Mouse (Mus musculus) Patski (cell line): ENCODE measurements at regions not wholly inside any gene's neighbourhood (a gene's known extent, or its start where the extent isn't known, plus 50 kb on each side); places are given as distances from the start of the nearest gene placed in this dataset.

Source experiments
- ATAC-seq: fragments of 100-300 bp; one replicate; pipeline ENCODE4 v1.8.0; 2021
- CTCF ChIA-PET: fragments of 350-600 bp; sonication (Branson Sonifier 250); formaldehyde crosslinking; loops from one replicate; lab custom pipeline; 2022; ENCODE audit warnings: inconsistent platforms; lab: Charles Lee
- POLR2A ChIA-PET: fragments of 350-600 bp; sonication (Branson Sonifier 250); formaldehyde crosslinking; loops from one replicate; lab custom pipeline; 2022; ENCODE audit warnings: antibody characterized with exemption, inconsistent platforms; lab: Charles Lee
- DNase-seq: peaks from one replicate; pipeline ENCODE4 v3.0.0-alpha.2; 2011; ENCODE audit warnings: low read depth, low spot score
- H3K27me3 ChIP-seq: fragments of 371-371 bp; one replicate; pipeline ENCODE4 v1.5.1; 2021
- CTCF ChIP-seq: fragments of 100-300 bp; IDR thresholded peaks from one replicate; pipeline ENCODE4 v1.5.1; 2021
- in situ Hi-C: fragments of 300-500 bp; cut with MboI; formaldehyde crosslinking; loops from 3 replicates; pipeline ENCODE4 v1.11.1; 2018; ENCODE audit warnings: low pct_unique_long_range_greater_than_20kb, mixed read lengths

DNA sequence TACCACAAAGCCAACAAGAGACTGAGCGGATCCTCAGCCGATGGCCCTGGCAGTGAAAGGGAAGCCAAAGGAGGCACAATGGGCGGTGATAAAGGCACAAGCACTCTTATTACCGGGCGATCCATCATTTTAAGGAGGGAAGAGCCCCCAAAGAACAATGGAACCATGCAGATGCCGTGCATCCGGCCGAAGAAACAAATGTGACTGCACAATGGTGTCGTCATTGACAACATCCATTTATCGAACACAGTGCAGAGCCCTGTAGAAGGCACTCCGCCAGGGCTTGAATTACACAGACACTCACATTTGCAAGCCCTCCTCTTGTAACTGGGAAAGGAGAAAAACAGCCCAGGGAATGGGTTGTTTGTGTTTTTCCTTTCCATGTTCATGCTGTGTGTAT, 80.7 kb upstream of the Atp5g3 start:
- TF ChIP-seq CTCF, result no peak
- ChIA-PET CTCF (no interaction called here), POLR2A (no interaction called here)
- peaks cover 68% of the 10 kb centered on the region for H3K27me3 ChIP-seq
- in situ Hi-C loops, result no loop called here
- no peak for DNase-seq
- ATAC-seq, result no peak

GRCm38 (mm10) chr2:73987441-73988105, 76.4 kb upstream of the Atp5g3 start:
- in situ Hi-C loops, result no loop called here
- POLR2A ChIA-PET, result no interaction called here
- ATAC-seq (no peak), DNase-seq (no peak)
- peaks cover 75% of the 10 kb centered on the region for H3K27me3 ChIP-seq
- TF ChIP-seq CTCF, result no peak
- CTCF ChIA-PET, result no interaction called here

GRCm38 (mm10) chr2:73985911-73986250, 74.8 kb upstream of the Atp5g3 start:
- in situ Hi-C loops, result no loop called here
- H3K27me3 ChIP-seq, result peaks cover 78% of the 10 kb centered on the region
- ATAC-seq, result no peak
- no peak for DNase-seq
- ChIA-PET POLR2A (interaction anchor here (0.6 kb wide), 1 partner anchor 29 kb away, joined by 3 read pairs; no protein-coding TSS in a partner anchor), CTCF (interaction anchor here (1.0 kb wide), 1 partner anchor 11 kb away, joined by 3 read pairs; no protein-coding TSS in a partner anchor)
- TF ChIP-seq CTCF, result no peak

GRCm38 (mm10) chr2:73985238-73985910, 74.2 kb upstream of the Atp5g3 start:
- in situ Hi-C loops, result no loop called here
- ATAC-seq (no peak), DNase-seq (no peak)
- TF ChIP-seq CTCF, result no peak
- H3K27me3 ChIP-seq, result peaks cover 78% of the 10 kb centered on the region
- ChIA-PET POLR2A (interaction anchor here (0.6 kb wide), 1 partner anchor 30 kb away, joined by 3 read pairs; no protein-coding TSS in a partner anchor), CTCF (interaction anchor here (3.8 kb wide), 1 partner anchor 19 kb away, joined by 11 read pairs; no protein-coding TSS in a partner anchor)

DNA sequence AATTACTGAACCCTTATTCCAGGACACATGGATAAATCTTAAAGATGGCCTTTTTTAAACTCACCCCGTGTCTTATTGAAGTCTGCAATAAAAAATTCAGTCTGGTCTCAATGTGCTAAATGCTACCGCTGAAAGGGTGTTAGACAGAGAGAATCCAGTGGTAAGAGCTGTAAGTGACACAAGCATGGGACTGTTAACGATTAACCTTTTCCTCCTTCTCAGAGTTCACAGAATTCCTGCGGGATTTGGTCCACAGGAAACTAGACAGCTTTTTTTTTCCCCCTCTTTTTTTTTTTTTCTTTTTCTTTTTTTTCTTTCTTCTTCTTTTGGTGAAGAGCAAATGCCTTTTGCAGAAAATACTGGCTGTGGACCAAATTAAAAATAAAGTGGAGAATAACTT, 72.0 kb upstream of the Atp5g3 start:
- ATAC-seq, result no peak
- no peak for TF ChIP-seq CTCF
- no peak for DNase-seq
- ChIA-PET CTCF (interaction anchor here (0.7 to 3.8 kb wide), 2 partner anchors 17 to 690 kb away, joined by 3 to 11 read pairs; no protein-coding TSS in a partner anchor), POLR2A (interaction anchor here (0.6 kb wide), 1 partner anchor 366 kb away, joined by 3 read pairs; no protein-coding TSS in a partner anchor)
- in situ Hi-C loops, result no loop called here
- H3K27me3 ChIP-seq, result peaks cover 82% of the 10 kb centered on the region

DNA sequence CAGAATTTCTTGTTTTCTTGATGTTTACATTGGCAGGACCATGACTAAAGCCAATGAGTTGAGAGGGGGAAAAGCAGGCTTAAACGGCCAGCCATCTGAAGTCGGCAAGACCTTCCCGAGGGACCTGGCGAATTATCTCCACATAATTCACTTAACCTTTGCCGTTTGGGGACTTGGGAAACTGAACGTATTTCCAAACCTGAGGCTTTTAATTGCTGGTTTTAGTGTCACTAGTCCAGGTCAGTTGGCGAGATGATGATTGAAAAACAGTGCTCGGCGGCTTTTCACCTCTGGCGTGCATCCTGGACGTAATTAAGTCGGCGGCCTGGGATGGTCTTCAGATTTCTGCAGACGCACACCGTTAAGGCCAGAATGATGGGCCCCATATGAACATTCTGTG, 66.9 kb upstream of the Atp5g3 start:
- CTCF ChIA-PET, result no interaction called here
- DNase-seq (no peak), ATAC-seq (no peak)
- no peak for TF ChIP-seq CTCF
- in situ Hi-C loops, result no loop called here
- POLR2A ChIA-PET, result no interaction called here
- peaks cover 79% of the 10 kb centered on the region for H3K27me3 ChIP-seq

DNA sequence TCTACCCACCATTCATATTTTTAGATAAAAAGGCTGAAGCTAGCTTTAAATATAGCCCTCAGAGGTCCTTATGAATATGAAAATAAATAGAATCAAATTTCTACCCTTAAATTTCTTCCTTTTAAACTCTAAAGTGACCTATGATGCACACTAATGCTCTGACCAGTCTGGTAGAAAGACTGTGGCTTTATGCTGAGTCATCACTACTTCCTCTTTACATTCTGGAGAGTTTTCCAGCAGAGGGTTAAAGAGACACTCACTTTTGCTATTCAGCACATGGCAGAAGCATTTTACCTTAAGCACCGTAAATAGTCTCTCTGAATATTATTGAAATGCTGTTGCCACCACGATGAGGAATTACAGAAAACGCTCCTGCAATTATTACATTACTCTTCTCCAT, 62.6 kb upstream of the Atp5g3 start:
- ChIA-PET CTCF (interaction anchor here (3.2 kb wide), 1 partner anchor 9 kb away, joined by 17 read pairs; no protein-coding TSS in a partner anchor), POLR2A (no interaction called here)
- no peak for TF ChIP-seq CTCF
- in situ Hi-C loops, result no loop called here
- peaks cover 71% of the 10 kb centered on the region for H3K27me3 ChIP-seq
- no peak for DNase-seq
- no peak for ATAC-seq

DNA sequence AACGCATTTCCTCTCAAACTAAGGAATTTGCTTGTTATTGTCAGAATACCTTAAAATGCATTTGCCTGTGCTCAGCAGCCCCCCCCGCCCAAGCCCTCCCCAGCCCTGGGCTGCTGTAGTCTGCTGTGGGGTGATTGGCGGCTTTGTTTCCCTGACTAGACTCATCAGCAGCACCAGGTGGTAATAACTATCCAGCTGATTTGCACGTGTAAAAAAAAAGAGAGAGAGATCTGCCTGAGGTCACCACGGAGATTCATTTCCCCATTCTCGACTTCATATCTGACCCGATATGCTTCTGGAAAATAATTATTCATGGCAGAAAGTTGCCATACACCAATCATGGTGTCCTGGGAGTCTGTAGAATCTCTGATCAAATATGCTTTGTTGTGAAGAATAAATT, 56.5 kb upstream of the Atp5g3 start:
- ChIA-PET POLR2A (no interaction called here), CTCF (interaction anchor here (0.6 to 1.5 kb wide), 2 partner anchors 13 to 41 kb away, joined by 3 read pairs; no protein-coding TSS in a partner anchor)
- H3K27me3 ChIP-seq, result peaks cover 75% of the 10 kb centered on the region
- TF ChIP-seq CTCF, result no peak
- DNase-seq (no peak), ATAC-seq (no peak)
- in situ Hi-C loops, result no loop called here

DNA sequence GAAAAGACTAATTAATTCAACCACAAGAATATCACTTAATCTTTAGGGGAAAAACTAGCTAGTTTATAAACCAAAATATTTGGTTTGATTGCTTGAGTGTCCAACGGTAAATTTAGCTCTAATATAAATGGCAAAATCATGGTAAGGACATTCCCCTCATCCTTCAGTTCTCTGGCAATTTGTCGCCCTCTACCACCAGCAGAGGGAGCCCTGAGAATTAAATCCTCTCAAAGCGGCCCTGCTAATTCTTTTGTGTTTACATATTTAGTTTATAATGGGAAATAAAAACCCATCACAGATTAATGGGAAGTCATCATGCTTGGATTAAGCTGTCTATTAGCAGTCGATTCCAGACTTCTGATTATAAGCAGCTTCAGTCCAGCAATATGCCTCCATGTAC, 54.5 kb upstream of the Atp5g3 start:
- TF ChIP-seq CTCF, result peak; percentile 78
- ChIA-PET POLR2A (no interaction called here), CTCF (interaction anchor here (0.8 to 3.1 kb wide), 13 partner anchors 9 to 699 kb away, joined by 3 to 17 read pairs (median 4); no protein-coding TSS in a partner anchor)
- no peak for ATAC-seq
- peaks cover 68% of the 10 kb centered on the region for H3K27me3 ChIP-seq
- DNase-seq, result no peak
- in situ Hi-C loops, result no loop called here
